Mouse (Mus musculus): ENCODE data around the gene Ddah1. TPM values are rescaled to one million over a fixed set of nuclear protein-coding genes. Genes with fewer than 3 reads are reported as not detected.

The Ddah1 gene
- total RNA-seq, 1 experiment, result 15.5 TPM

- no peak overlapping the region for H3K4me3 ChIP-seq (ENCODE audit: insufficient read depth in 1 of 2, low read depth in 1 of 2, low read length in 2 of 2, poor library complexity in 1 of 2, severe bottlenecking in 1 of 2)
- no peaks in the 10 kb centered on the region for H3K9me3 ChIP-seq (ENCODE audit: control insufficient read depth, insufficient read depth, low read depth, low read length)
- H3K36me3 ChIP-seq (ENCODE audit: control insufficient read depth, insufficient read depth, low read length, poor library complexity, severe bottlenecking), result no peaks in the 10 kb centered on the region
- no peak for DNase-seq (ENCODE audit: low read depth, low spot score)
- H3K4me1 ChIP-seq (ENCODE audit: control insufficient read depth in 2 of 2, insufficient read depth in 2 of 2, low read length in 2 of 2, poor library complexity in 1 of 2), result peaks cover 2 to 6% of the 10 kb centered on the region in 2 experiments; a peak in 3 of 4 replicates
- in situ Hi-C loops (cut with MboI; ENCODE audit: low sequenced_read_pairs in 2 of 2, unreplicated experiment in 2 of 2), result no loop called here
- H3K27ac ChIP-seq (ENCODE audit: insufficient read depth, low read depth, low read length, poor library complexity, severe bottlenecking), result no peak overlapping the region
- no peak for TF ChIP-seq ZC3H11A (IDR thresholded peaks at IDR 0.05; ENCODE audit: borderline replicate concordance, low read depth, low read length)
- TF ChIP-seq ZNF384 (IDR thresholded peaks at IDR 0.05; ENCODE audit: low read depth, low read length), result no peak
- no peak for TF ChIP-seq CHD2 (IDR thresholded peaks at IDR 0.05; ENCODE audit: low read depth, low read length)
- no peak for TF ChIP-seq HCFC1 (IDR thresholded peaks at IDR 0.05; ENCODE audit: borderline replicate concordance, insufficient read depth, low read length)
- TF ChIP-seq MAFK (IDR thresholded peaks at IDR 0.05; ENCODE audit: insufficient read depth, low read depth, low read length), result no peak
- H3K9ac ChIP-seq (ENCODE audit: insufficient read depth, low read depth, low read length, poor library complexity, severe bottlenecking), result no peak overlapping the region
Observed at GRCm38 (mm10) chr3:145756457-145756856, 2.0 kb upstream of the Ddah1 start.

- Histone ChIP-seq H3K9me3 (ENCODE audit: control insufficient read depth, insufficient read depth, low read depth, low read length) (no peaks in the 10 kb centered on the region), H3K9ac (ENCODE audit: insufficient read depth, low read depth, low read length, poor library complexity, severe bottlenecking) (no peak overlapping the region), H3K4me3 (ENCODE audit: insufficient read depth in 1 of 2, low read depth in 1 of 2, low read length in 2 of 2, poor library complexity in 1 of 2, severe bottlenecking in 1 of 2) (no peak overlapping the region), H3K27ac (ENCODE audit: insufficient read depth, low read depth, low read length, poor library complexity, severe bottlenecking) (no peak overlapping the region; the same call in 1 of the 2 replicates), H3K4me1 (ENCODE audit: control insufficient read depth in 2 of 2, insufficient read depth in 2 of 2, low read length in 2 of 2, poor library complexity in 1 of 2) (peaks cover 2 to 6% of the 10 kb centered on the region in 2 experiments; a peak in 3 of 4 replicates), H3K36me3 (ENCODE audit: control insufficient read depth, insufficient read depth, low read length, poor library complexity, severe bottlenecking) (no peaks in the 10 kb centered on the region)
- TF ChIP-seq ZC3H11A (IDR thresholded peaks at IDR 0.05; ENCODE audit: borderline replicate concordance, low read depth, low read length), result no peak
- TF ChIP-seq MAFK (IDR thresholded peaks at IDR 0.05; ENCODE audit: insufficient read depth, low read depth, low read length), result no peak
- TF ChIP-seq ZNF384 (IDR thresholded peaks at IDR 0.05; ENCODE audit: low read depth, low read length), result no peak
- peak; percentile 51 for DNase-seq (ENCODE audit: low read depth, low spot score)
- in situ Hi-C loops (cut with MboI; ENCODE audit: low sequenced_read_pairs in 2 of 2, unreplicated experiment in 2 of 2), result no loop called here
Observed at GRCm38 (mm10) chr3:145757177-145757576, 1.3 kb upstream of the Ddah1 start.

- no peak for DNase-seq (ENCODE audit: low read depth, low spot score)
- TF ChIP-seq HCFC1 (IDR thresholded peaks at IDR 0.05; ENCODE audit: borderline replicate concordance, insufficient read depth, low read length) (no peak), MAFK (IDR thresholded peaks at IDR 0.05; ENCODE audit: insufficient read depth, low read depth, low read length) (no peak), ZC3H11A (IDR thresholded peaks at IDR 0.05; ENCODE audit: borderline replicate concordance, low read depth, low read length) (no peak), ZNF384 (IDR thresholded peaks at IDR 0.05; ENCODE audit: low read depth, low read length) (no peak), CHD2 (IDR thresholded peaks at IDR 0.05; ENCODE audit: low read depth, low read length) (no peak)
- H3K9me3 ChIP-seq (ENCODE audit: control insufficient read depth, insufficient read depth, low read depth, low read length), result no peaks in the 10 kb centered on the region
- in situ Hi-C loops (cut with MboI; ENCODE audit: low sequenced_read_pairs in 2 of 2, unreplicated experiment in 2 of 2), result no loop called here
- H3K9ac ChIP-seq (ENCODE audit: insufficient read depth, low read depth, low read length, poor library complexity, severe bottlenecking), result no peak overlapping the region; the same call in 1 of the 2 replicates
- peaks cover 2 to 6% of the 10 kb centered on the region in 2 experiments; a peak in 3 of 4 replicates for H3K4me1 ChIP-seq (ENCODE audit: control insufficient read depth in 2 of 2, insufficient read depth in 2 of 2, low read length in 2 of 2, poor library complexity in 1 of 2)
- H3K4me3 ChIP-seq (ENCODE audit: insufficient read depth in 1 of 2, low read depth in 1 of 2, low read length in 2 of 2, poor library complexity in 1 of 2, severe bottlenecking in 1 of 2), result no peak overlapping the region
- no peaks in the 10 kb centered on the region for H3K36me3 ChIP-seq (ENCODE audit: control insufficient read depth, insufficient read depth, low read length, poor library complexity, severe bottlenecking)
- no peak overlapping the region for H3K27ac ChIP-seq (ENCODE audit: insufficient read depth, low read depth, low read length, poor library complexity, severe bottlenecking)
Observed at GRCm38 (mm10) chr3:145757844-145758243, 631 bp upstream of the Ddah1 start.

GRCm38 (mm10) chr3:145759379-145760209 lies 1.1 kb downstream of the Ddah1 start:
- in situ Hi-C loops (cut with MboI; ENCODE audit: low sequenced_read_pairs in 2 of 2, unreplicated experiment in 2 of 2), result no loop called here
- no peaks in the 10 kb centered on the region for H3K36me3 ChIP-seq (ENCODE audit: control insufficient read depth, insufficient read depth, low read length, poor library complexity, severe bottlenecking)
- no peak for TF ChIP-seq ZC3H11A (IDR thresholded peaks at IDR 0.05; ENCODE audit: borderline replicate concordance, low read depth, low read length)
- no peaks in the 10 kb centered on the region for H3K9me3 ChIP-seq (ENCODE audit: control insufficient read depth, insufficient read depth, low read depth, low read length)
- H3K4me1 ChIP-seq (ENCODE audit: control insufficient read depth in 2 of 2, insufficient read depth in 2 of 2, low read length in 2 of 2, poor library complexity in 1 of 2), result peaks cover 2 to 6% of the 10 kb centered on the region in 2 experiments; a peak in 3 of 4 replicates
- peak; percentile 40 for DNase-seq (ENCODE audit: low read depth, low spot score)
- peak overlapping the region; percentile 30 to 63 for H3K4me3 ChIP-seq (ENCODE audit: insufficient read depth in 1 of 2, low read depth in 1 of 2, low read length in 2 of 2, poor library complexity in 1 of 2, severe bottlenecking in 1 of 2)
- H3K27ac ChIP-seq (ENCODE audit: insufficient read depth, low read depth, low read length, poor library complexity, severe bottlenecking), result no peak overlapping the region
- H3K9ac ChIP-seq (ENCODE audit: insufficient read depth, low read depth, low read length, poor library complexity, severe bottlenecking), result no peak overlapping the region

Data from ES-E14 (cell line).